Mouse (Mus musculus) stomach, embryonic 15.5 days (tissue): ENCODE data around the gene Cryba4. TPM values are rescaled to one million over a fixed set of nuclear protein-coding genes. Genes with fewer than 3 reads are reported as not detected.

Source experiments
- ATAC-seq: fragments of 200-750 bp; cut with Nextera tagmentation; 2 replicates; pipeline ENCODE4 v1.8.0; 2017; ENCODE audit warnings: low read depth, moderate number of reproducible peaks, moderate TSS enrichment; ENCODE audit not compliant: insufficient read depth, low FRiP score
- H3K27ac ChIP-seq: fragments of 300-500 bp; sonication (generic); 2 replicates; pipeline ENCODE4 v1.5.1; 2015; ENCODE audit warnings: mild to moderate bottlenecking, inconsistent platforms
- H3K27me3 ChIP-seq: fragments of 300-500 bp; sonication (generic); replicated peaks from 2 replicates; pipeline ENCODE4 v1.6.1; 2015; ENCODE audit warnings: inconsistent platforms
- H3K36me3 ChIP-seq: fragments of 300-500 bp; sonication (generic); 2 replicates; pipeline ENCODE4 v1.6.1; 2015; ENCODE audit warnings: inconsistent platforms
- H3K4me1 ChIP-seq: fragments of 300-500 bp; sonication (generic); 2 replicates; pipeline ENCODE4 v1.6.1; 2015; ENCODE audit warnings: inconsistent platforms
- H3K4me2 ChIP-seq: fragments of 300-500 bp; sonication (generic); 2 replicates; pipeline ENCODE4 v1.6.1; 2015; ENCODE audit warnings: mild to moderate bottlenecking, inconsistent platforms
- H3K4me3 ChIP-seq: fragments of 300-500 bp; sonication (generic); replicated peaks from 2 replicates; pipeline ENCODE4 v1.5.1; 2015; ENCODE audit warnings: inconsistent platforms
- H3K9ac ChIP-seq: fragments of 300-500 bp; sonication (generic); 2 replicates; pipeline ENCODE4 v1.6.1; 2015; ENCODE audit warnings: inconsistent platforms
- H3K9me3 ChIP-seq: fragments of 300-500 bp; sonication (generic); 2 replicates; pipeline ENCODE4 v1.6.1; 2016; ENCODE audit warnings: inconsistent platforms
- WGBS: fragments of 180-500 bp; shearing (Covaris S2); methylation state at CpG from one replicate; pipeline ENCODE4 v1.1.7; 2015; 5-methylcytosine and 5-hydroxymethylcytosine counted together
- polyA plus RNA-seq: library from polyadenylated mRNA; unstranded; fragments of >200 nt; fragmentation: Nextera tagmentation; extraction: Ambion mirVana; gene quantifications from 2 replicates; pipeline ENCODE4 v1.2.1, GENCODE M21; 2015

Gene Cryba4
- polyA plus RNA-seq, 1 experiment from 2014 or later: 1.7 TPM

- peak; percentile 95 for ATAC-seq
- whole genome bisulfite sequencing: under 1% methylated on average over 62 of the region's 62 CpGs
- H3K4me3 ChIP-seq: peak within 1 kb of the TSS; percentile 79
- no peaks in the 10 kb centered on the region for H3K9me3 ChIP-seq
- H3K27me3 ChIP-seq: no peaks in the 10 kb centered on the region
- H3K4me1 ChIP-seq: peaks cover 21% of the 10 kb centered on the region
- H3K4me2 ChIP-seq: peak within 1 kb of the TSS; percentile 87
- H3K36me3 ChIP-seq: no peaks in the 10 kb centered on the region
- peak within 1 kb of the TSS; percentile 60 for H3K9ac ChIP-seq
- H3K27ac ChIP-seq: peak within 1 kb of the TSS; percentile 75
Measured at GRCm38 (mm10) chr5:112276267-112276873, 24.1 kb upstream of the Cryba4 start, which contains the start of gene Tpst2. Tpst2 (plus strand) TSS chr5:112276691.

- Histone ChIP-seq H3K27me3 (no peaks in the 10 kb centered on the region), H3K9ac (no peak overlapping the region), H3K27ac (no peak overlapping the region), H3K4me2 (peak overlapping the region; percentile 74), H3K4me1 (peaks cover 21% of the 10 kb centered on the region), H3K4me3 (peak overlapping the region; percentile 79; the same call in 1 of the 2 replicates), H3K9me3 (no peaks in the 10 kb centered on the region), H3K36me3 (no peaks in the 10 kb centered on the region)
- WGBS: 48% methylated on average over 4 of the region's 4 CpGs
- ATAC-seq: no peak
Measured at GRCm38 (mm10) chr5:112275021-112275804, 22.9 kb upstream of the Cryba4 start.

DNA sequence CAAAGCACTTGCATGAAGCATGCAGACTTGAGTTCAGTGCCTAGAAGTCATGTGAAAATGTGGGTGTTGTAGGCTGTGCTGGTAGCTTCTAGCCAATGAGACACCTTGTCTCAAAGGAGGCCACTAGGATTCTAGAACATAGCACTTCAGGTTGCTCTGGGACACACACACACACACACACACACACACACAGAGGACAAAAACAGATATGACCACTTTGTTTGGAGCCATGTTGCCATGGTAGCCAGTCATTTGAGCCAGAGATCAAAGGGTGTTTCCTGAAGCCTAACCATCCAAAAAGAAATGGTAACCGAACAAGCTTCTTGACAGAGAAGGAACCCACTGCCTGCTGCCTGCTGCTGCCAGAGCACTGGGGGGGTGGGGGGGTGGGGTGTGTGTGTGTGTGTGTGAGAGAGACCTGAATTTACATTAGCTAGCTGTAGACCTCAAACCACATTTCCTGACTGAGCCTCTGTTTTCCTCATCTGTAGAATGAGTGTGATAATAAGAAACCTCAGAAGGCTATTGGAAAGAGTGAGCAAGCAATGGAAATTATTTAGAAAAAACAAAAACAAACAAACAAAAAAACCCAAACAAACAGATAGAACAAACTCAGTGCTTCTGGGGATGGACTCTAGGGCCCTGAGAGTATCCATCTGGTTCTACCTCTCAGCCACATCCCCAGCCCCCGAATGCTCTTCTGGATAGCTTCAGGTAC is 21.6 kb upstream of the Cryba4 start:
- no peak for ATAC-seq
- peaks cover 6% of the 10 kb centered on the region for H3K27me3 ChIP-seq
- no peak overlapping the region for H3K9ac ChIP-seq
- 40% methylated on average over 2 of the region's 2 CpGs for WGBS
- H3K4me2 ChIP-seq: no peak overlapping the region
- no peaks in the 10 kb centered on the region for H3K9me3 ChIP-seq
- H3K36me3 ChIP-seq: no peaks in the 10 kb centered on the region
- H3K4me1 ChIP-seq: peaks cover 12% of the 10 kb centered on the region
- no peak overlapping the region for H3K27ac ChIP-seq
- H3K4me3 ChIP-seq: no peak overlapping the region

DNA sequence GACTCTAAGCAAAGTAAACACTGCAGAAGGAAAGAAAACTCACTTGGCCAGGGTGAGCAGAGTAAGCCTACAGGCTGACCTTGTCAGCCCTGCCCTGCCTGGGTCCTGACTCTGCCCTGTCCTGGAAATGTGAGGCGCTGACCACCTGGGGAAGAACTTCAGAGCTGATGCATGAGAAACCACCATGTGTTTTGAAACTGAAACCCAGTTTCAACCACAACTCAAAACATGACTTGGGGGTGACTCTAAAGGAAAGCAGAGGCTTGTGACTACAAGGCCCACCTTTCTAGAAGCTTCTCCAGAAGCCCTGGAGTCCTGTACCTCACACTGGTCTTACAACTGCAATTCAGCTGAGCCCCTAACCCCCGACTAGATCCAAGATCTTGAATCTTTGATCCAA is 20.6 kb upstream of the Cryba4 start:
- 51% methylated on average over 2 of the region's 2 CpGs for WGBS
- Histone ChIP-seq H3K27ac (peak overlapping the region; percentile 28; the same call in 1 of the 2 replicates), H3K36me3 (no peaks in the 10 kb centered on the region), H3K9me3 (no peaks in the 10 kb centered on the region), H3K9ac (no peak overlapping the region), H3K4me1 (peaks cover 6% of the 10 kb centered on the region), H3K4me3 (no peak overlapping the region), H3K4me2 (no peak overlapping the region), H3K27me3 (peaks cover 7% of the 10 kb centered on the region)
- no peak for ATAC-seq

GRCm38 (mm10) chr5:112270764-112271541 is 18.6 kb upstream of the Cryba4 start:
- Histone ChIP-seq H3K9ac (no peak overlapping the region), H3K36me3 (no peaks in the 10 kb centered on the region), H3K4me2 (no peak overlapping the region), H3K9me3 (no peaks in the 10 kb centered on the region), H3K4me1 (no peaks in the 10 kb centered on the region; the same call in none of the 2 replicates), H3K27ac (no peak overlapping the region), H3K27me3 (peaks cover 11% of the 10 kb centered on the region), H3K4me3 (no peak overlapping the region)
- no peak for ATAC-seq
- WGBS: 50% methylated on average over 24 of the region's 24 CpGs

DNA sequence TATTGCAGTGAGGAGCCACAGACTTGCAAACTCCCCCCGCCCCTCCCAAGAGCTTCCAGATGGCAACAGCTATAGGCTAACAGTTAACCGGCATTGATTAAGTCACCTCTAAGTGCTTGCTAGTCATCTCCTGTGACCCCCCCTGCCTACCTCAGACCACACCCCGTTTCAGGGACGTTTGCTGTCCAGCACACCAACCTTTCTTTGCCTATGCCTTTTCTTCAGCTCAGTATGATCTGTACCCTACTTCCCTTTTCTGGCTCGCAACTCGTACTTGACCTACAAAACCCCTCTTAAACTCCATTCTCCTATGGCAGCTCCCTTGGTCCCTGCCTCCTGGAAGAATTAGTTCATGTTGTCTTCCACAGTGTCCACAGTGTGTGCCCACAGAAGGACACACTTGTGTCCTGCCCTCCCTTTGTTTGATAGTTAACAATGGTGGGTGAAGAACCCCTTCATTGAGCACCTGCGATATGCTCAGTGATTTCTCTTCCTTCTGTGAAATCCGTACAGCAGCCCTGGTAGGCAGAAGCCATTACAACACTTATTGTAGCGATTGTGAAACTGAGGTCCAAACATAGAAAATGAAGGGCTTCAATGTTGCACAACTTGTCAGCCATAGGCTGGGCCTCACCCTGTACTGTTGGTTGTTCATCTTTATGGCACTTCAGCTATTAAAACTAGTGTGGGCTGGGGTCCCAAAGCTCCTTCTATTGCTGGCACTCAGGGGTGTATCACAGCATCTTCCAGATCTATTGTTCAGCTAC is 13.9 kb upstream of the Cryba4 start:
- no peaks in the 10 kb centered on the region for H3K36me3 ChIP-seq
- no peak overlapping the region for H3K27ac ChIP-seq
- no peak overlapping the region for H3K9ac ChIP-seq
- no peaks in the 10 kb centered on the region; the same call in none of the 2 replicates for H3K4me1 ChIP-seq
- ATAC-seq: no peak; the same call in 1 of the 2 replicates
- WGBS: 53% methylated on average over 9 of the region's 9 CpGs
- H3K27me3 ChIP-seq: peaks cover 11% of the 10 kb centered on the region
- no peak overlapping the region for H3K4me3 ChIP-seq
- H3K4me2 ChIP-seq: peak overlapping the region; percentile 11; the same call in 1 of the 2 replicates
- H3K9me3 ChIP-seq: no peaks in the 10 kb centered on the region

DNA sequence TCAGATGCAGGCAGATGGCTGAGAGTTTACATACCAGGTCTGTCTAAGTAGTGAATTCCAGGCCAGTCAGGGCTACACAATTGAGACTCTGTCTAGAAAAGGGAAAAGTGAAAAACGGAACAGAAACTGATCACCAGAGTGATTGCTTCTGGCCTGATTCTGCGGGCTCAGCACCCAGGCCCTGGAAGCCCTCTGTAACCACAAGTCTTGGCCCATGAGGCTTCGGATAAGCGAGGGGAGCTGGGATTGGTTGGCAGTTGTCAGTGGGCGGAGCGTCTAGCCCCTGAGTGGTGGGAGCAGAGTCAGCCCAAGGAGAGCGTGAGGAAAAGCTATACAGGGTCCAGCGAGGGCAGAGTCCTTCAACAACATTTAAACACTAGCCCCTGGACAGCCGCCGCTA is 13.2 kb upstream of the Cryba4 start:
- no peaks in the 10 kb centered on the region for H3K36me3 ChIP-seq
- H3K27ac ChIP-seq: no peak overlapping the region
- WGBS: 8% methylated on average over 10 of the region's 10 CpGs
- no peaks in the 10 kb centered on the region for H3K9me3 ChIP-seq
- no peak overlapping the region for H3K4me3 ChIP-seq
- peaks cover 11% of the 10 kb centered on the region for H3K27me3 ChIP-seq
- no peak overlapping the region for H3K9ac ChIP-seq
- H3K4me2 ChIP-seq: peak overlapping the region; percentile 11; the same call in 1 of the 2 replicates
- no peak for ATAC-seq
- H3K4me1 ChIP-seq: no peaks in the 10 kb centered on the region; the same call in none of the 2 replicates

DNA sequence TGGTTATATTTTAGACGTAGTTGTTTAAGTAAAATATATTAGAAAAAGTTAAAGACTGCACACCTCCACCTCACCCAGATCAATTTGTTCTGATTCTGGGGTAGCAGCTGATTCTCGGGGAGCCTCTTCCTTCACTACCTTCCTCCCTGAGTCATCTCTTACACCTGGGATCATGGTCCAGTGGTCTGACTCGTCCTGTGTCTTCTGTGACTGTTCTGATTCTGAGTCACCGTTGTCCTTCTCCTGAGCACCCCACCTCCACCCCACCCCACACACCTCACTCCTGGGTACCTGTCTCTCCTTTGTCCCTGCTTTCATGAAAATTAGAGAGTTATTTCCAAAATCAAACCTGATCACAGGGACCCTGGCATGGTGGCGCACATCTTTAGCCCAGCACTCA is 12.8 kb upstream of the Cryba4 start:
- no peak overlapping the region for H3K9ac ChIP-seq
- H3K27ac ChIP-seq: no peak overlapping the region
- ATAC-seq: no peak
- no peaks in the 10 kb centered on the region for H3K36me3 ChIP-seq
- WGBS: 79% methylated on average over 5 of the region's 5 CpGs
- H3K27me3 ChIP-seq: peaks cover 11% of the 10 kb centered on the region
- no peak overlapping the region for H3K4me3 ChIP-seq
- no peaks in the 10 kb centered on the region; the same call in 1 of the 2 replicates for H3K4me1 ChIP-seq
- H3K9me3 ChIP-seq: no peaks in the 10 kb centered on the region
- no peak overlapping the region for H3K4me2 ChIP-seq

DNA sequence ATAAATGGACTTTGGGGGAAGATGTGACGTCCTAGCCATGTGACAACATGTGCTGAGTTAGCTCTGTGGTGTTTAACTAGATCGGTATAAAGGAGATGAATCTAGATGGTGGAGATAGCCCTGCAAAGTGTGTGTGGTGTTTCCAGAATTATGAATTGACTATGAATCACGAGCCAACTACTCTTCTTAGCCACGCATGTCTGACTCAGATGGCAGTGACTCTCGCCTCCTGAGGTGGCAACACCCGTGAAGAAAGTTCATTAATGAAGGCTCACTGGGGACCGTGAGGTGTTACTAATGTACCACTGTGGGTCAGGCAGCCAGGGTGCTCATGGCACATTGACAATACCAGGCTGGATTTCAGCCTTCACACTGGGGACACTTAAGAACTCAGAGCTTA is 11.8 kb upstream of the Cryba4 start:
- H3K9ac ChIP-seq: no peak overlapping the region
- WGBS: 86% methylated on average over 7 of the region's 7 CpGs
- no peaks in the 10 kb centered on the region; the same call in 1 of the 2 replicates for H3K4me1 ChIP-seq
- H3K27me3 ChIP-seq: peaks cover 7% of the 10 kb centered on the region
- no peaks in the 10 kb centered on the region for H3K36me3 ChIP-seq
- ATAC-seq: no peak
- H3K4me3 ChIP-seq: no peak overlapping the region
- no peak overlapping the region for H3K27ac ChIP-seq
- no peaks in the 10 kb centered on the region for H3K9me3 ChIP-seq
- H3K4me2 ChIP-seq: no peak overlapping the region

GRCm38 (mm10) chr5:112260818-112261217 is 8.5 kb upstream of the Cryba4 start:
- Histone ChIP-seq H3K9ac (no peak overlapping the region), H3K4me1 (no peaks in the 10 kb centered on the region; the same call in 1 of the 2 replicates), H3K9me3 (no peaks in the 10 kb centered on the region), H3K4me2 (no peak overlapping the region), H3K27ac (no peak overlapping the region), H3K4me3 (no peak overlapping the region), H3K36me3 (no peaks in the 10 kb centered on the region), H3K27me3 (no peaks in the 10 kb centered on the region)
- no peak for ATAC-seq
- 77% methylated on average over 3 of the region's 3 CpGs for WGBS
